ENCODE assay signal across 9 mouse cellular contexts in genomic region chr15:78744206-78744605, GRCm38 (mm10). TPM values are rescaled to one million over a fixed set of nuclear protein-coding genes. Genes with fewer than 3 reads are reported as not detected.
DNase-seq lines count a peak whose midpoint lies in the region; ATAC-seq and TF ChIP-seq lines count a peak whose summit lies in the region.
"Had no signal": no experiment of that assay in that cellular context is flagged by ENCODE, and none has a peak within 500 bp of the region (broad histone marks: within the 10 kb centered on the region; RNA-seq: fewer than 3 reads in every experiment).

No protein-coding gene starts in this region.

- no peak for ATAC-seq in Patski
- ATAC-seq in forebrain, embryonic 12.5 days (ENCODE audit: low FRiP score): peak; percentile 53
- peak; percentile 63; the same call in 1 of the 2 replicates for ATAC-seq in megakaryocyte-erythroid progenitor cell, adult 5-6 weeks (replicated peaks; ENCODE audit: low FRiP score, low TSS enrichment, poor library complexity, severe bottlenecking)

- intact Hi-C loops in heart, postnatal 36 days (cut with DNase I): loop anchor here (1.0 kb wide), 2 partner anchors 121 to 157 kb away; no protein-coding TSS in a partner anchor

- no peak overlapping the region for H3K4me3 ChIP-seq in forebrain, embryonic 12.5 days (replicated peaks)
- H3K4me3 ChIP-seq: limb, embryonic 15.5 days had no signal

- peaks cover 9% of the 10 kb centered on the region for H3K27me3 ChIP-seq in Patski
- H3K27me3 ChIP-seq in forebrain, embryonic 12.5 days: no peaks in the 10 kb centered on the region
- H3K27me3 ChIP-seq: limb, embryonic 15.5 days had no signal

- WGBS in forebrain, embryonic 12.5 days: 1% methylated on average over 5 of the region's 5 CpGs

- in situ Hi-C loops in Patski (cut with MboI; ENCODE audit: low pct_unique_long_range_greater_than_20kb): no loop called here

- TF ChIP-seq POLR2A in brain, embryonic 14.5 days (IDR thresholded peaks at IDR 0.05; ENCODE audit: borderline replicate concordance, extremely low read depth, insufficient read depth, insufficient read length, poor library complexity, severe bottlenecking): no peak

- peak overlapping the region; percentile 25; the same call in 1 of the 2 replicates for H3K27ac ChIP-seq in forebrain, embryonic 12.5 days
- H3K27ac ChIP-seq: limb, embryonic 15.5 days had no signal

- H3K4me1 ChIP-seq in forebrain, embryonic 12.5 days: 0 out of 2 replicates have a peak, but pooled peaks cover 8% of the 10 kb centered on the region
- H3K4me1 ChIP-seq: limb, embryonic 15.5 days had no signal

- CTCF ChIA-PET in Patski (lab: Charles Lee): interaction anchor here (1.4 to 1.8 kb wide), 4 partner anchors 9 to 121 kb away, joined by 4 to 10 read pairs (median 4); no protein-coding TSS in a partner anchor

- no peak overlapping the region for H3K9ac ChIP-seq in forebrain, embryonic 12.5 days
- H3K9ac ChIP-seq: limb, embryonic 15.5 days had no signal

- DNase-seq in Patski (ENCODE audit: low read depth, low spot score): no peak
- DNase-seq in brain, embryonic 14.5 days (ENCODE audit: low read depth): peak; percentile 90
- peak; percentile 79 to 90 for DNase-seq in heart, postnatal 36 days
- DNase-seq in layer of hippocampus, postnatal 36 days: peak; percentile 77 to 81
- peak; percentile 86 for DNase-seq in right cerebral cortex, postnatal 14 days
- DNase-seq in yolk sac, embryonic 10.5 days (ENCODE audit: low spot score): peak; percentile 36

- no peak overlapping the region for H3K4me2 ChIP-seq in forebrain, embryonic 12.5 days
- H3K4me2 ChIP-seq: limb, embryonic 15.5 days had no signal

- no peaks in the 10 kb centered on the region for H3K36me3 ChIP-seq in forebrain, embryonic 12.5 days (replicated peaks)
- H3K36me3 ChIP-seq: limb, embryonic 15.5 days had no signal

- POLR2A ChIA-PET in Patski (lab: Charles Lee): no interaction called here

- peak; percentile 94 for TF ChIP-seq CTCF in Patski (IDR thresholded peaks at IDR 0.05)
- peak; percentile 99 for TF ChIP-seq CTCF in brain, embryonic 14.5 days (IDR thresholded peaks at IDR 0.05; ENCODE audit: borderline replicate concordance, extremely low read depth, insufficient read depth, insufficient read length)

- H3K9me3 ChIP-seq in forebrain, embryonic 12.5 days: no peaks in the 10 kb centered on the region
- H3K9me3 ChIP-seq: limb, embryonic 15.5 days had no signal

RNA-seq across cellular contexts. Expression of gene Elfn2, which starts 25.6 kb away (rescaled TPM):
- polyA plus RNA-seq in Patski (2021): 0.45 TPM
- polyA plus RNA-seq in brain, embryonic 14.5 days (2012; rRNA removed): 13.2 and 22.5 TPM in 2 replicates
- 1.2 TPM in 2 replicates for polyA plus RNA-seq in forebrain, embryonic 12.5 days (2016; fragmentation: Nextera tagmentation; extraction: Ambion mirVana)
- 1 to 10 TPM in 1 of 2 experiments, under 1 TPM in 1; 0.75 to 1.5 TPM for total RNA-seq in heart, postnatal 36 days (2021)
- 100 to 1,000 TPM; 181 to 207 TPM for total RNA-seq in layer of hippocampus, postnatal 36 days (2021)
- not detected in 2 replicates for total RNA-seq in megakaryocyte-erythroid progenitor cell, adult 5-6 weeks (2014; fragmentation: Nextera tagmentation)
- total RNA-seq in megakaryocyte-erythroid progenitor cell, adult 5-6 weeks (2017): not detected in 2 replicates

RNA-seq across cellular contexts. Expression of gene Mfng, which starts 29.1 kb away (rescaled TPM):
- not detected for polyA plus RNA-seq in Patski (2021)
- 37.6 and 72.6 TPM in 2 replicates for polyA plus RNA-seq in brain, embryonic 14.5 days (2012; rRNA removed)
- 137 and 147 TPM in 2 replicates for polyA plus RNA-seq in forebrain, embryonic 12.5 days (2016; fragmentation: Nextera tagmentation; extraction: Ambion mirVana)
- 10 to 100 TPM; 11.2 to 11.8 TPM for total RNA-seq in heart, postnatal 36 days (2021)
- 1 to 10 TPM; 5.4 to 6.2 TPM for total RNA-seq in layer of hippocampus, postnatal 36 days (2021)
- total RNA-seq in megakaryocyte-erythroid progenitor cell, adult 5-6 weeks (2014; fragmentation: Nextera tagmentation): 15.0 and 21.8 TPM in 2 replicates
- total RNA-seq in megakaryocyte-erythroid progenitor cell, adult 5-6 weeks (2017): 4.6 and 5.1 TPM in 2 replicates

RNA-seq across cellular contexts. Expression of gene Card10, which starts 58.6 kb away (rescaled TPM):
- 22.6 TPM for polyA plus RNA-seq in Patski (2021)
- polyA plus RNA-seq in brain, embryonic 14.5 days (2012; rRNA removed): 5.1 and 5.5 TPM in 2 replicates
- 2.0 and 2.1 TPM in 2 replicates for polyA plus RNA-seq in forebrain, embryonic 12.5 days (2016; fragmentation: Nextera tagmentation; extraction: Ambion mirVana)
- 10 to 100 TPM; 15.4 to 19.0 TPM for total RNA-seq in heart, postnatal 36 days (2021)
- total RNA-seq in layer of hippocampus, postnatal 36 days (2021): 1 to 10 TPM; 5.1 to 5.8 TPM
- total RNA-seq in megakaryocyte-erythroid progenitor cell, adult 5-6 weeks (2014; fragmentation: Nextera tagmentation): 0.42 TPM in 1 of 2 replicates, not detected in the other
- not detected in 2 replicates for total RNA-seq in megakaryocyte-erythroid progenitor cell, adult 5-6 weeks (2017)

Comparison
In these comparisons a context has a peak if more than half of its experiments do, and no peak if none do; other contexts are left out.
1. RNA of gene Elfn2, which starts 25.6 kb away (total RNA-seq): 181 to 207 TPM in layer of hippocampus, postnatal 36 days; 0.75 to 1.5 TPM in heart, postnatal 36 days and not detected in megakaryocyte-erythroid progenitor cell, adult 5-6 weeks; every median in the first group is over 10 times any median in the second.
2. RNA of gene Card10, which starts 58.6 kb away (total RNA-seq): 15.4 to 19.0 TPM in heart, postnatal 36 days and 5.1 to 5.8 TPM in layer of hippocampus, postnatal 36 days; 0.42 TPM in megakaryocyte-erythroid progenitor cell, adult 5-6 weeks; every median in the first group is over 4 times any median in the second.